Mouse (Mus musculus): Measurements from ENCODE around the gene Cenpp. TPM values are rescaled to one million over a fixed set of nuclear protein-coding genes. Genes with fewer than 3 reads are reported as not detected.

Gene Cenpp
- 7.0 and 9.1 TPM in 2 replicates for polyA plus RNA-seq (2015; fragmentation: Nextera tagmentation; extraction: Ambion mirVana)

DNA sequence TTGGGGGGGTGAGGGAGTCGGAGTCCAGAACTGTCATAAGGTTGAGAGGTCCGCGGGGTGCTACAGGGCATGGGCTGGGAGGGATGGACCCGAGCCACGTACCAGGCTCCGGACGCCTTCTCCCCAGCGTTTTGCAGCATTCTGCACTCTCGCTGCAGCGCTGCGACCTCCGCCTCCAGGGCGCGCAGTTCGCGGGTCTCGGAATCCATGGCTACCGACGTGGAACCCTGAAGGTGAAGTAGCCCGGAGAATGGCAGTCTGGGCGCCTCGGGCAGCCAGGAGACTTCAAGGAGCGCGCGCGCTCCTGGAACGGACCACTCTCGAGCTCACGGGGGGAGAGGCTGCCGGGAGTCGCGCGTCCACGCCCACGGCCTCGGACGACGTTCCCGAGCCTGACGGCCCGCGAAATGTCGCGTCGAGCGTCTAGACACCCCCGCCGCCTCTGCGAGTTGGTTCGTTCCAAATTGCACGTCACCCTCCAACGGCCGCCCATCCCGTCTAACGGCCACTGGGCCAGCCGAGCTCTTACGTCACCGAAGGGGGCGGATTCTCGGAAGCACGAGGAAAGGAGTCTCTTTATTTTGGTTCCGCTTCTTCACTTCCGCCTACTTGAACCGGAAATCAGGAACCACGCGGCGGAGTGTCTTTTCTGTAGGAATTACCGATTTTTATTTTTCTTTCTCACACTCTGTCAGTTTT, at the start of gene Cenpp, which contains the start of gene Nol8:
TSS of gene Cenpp (minus strand) at position 305 of the 699 bp plus-strand sequence.
TSS of gene Nol8 (plus strand) at position 598 of the 699 bp plus-strand sequence.
- WGBS: under 1% methylated on average over 68 of the region's 68 CpGs
- H3K27ac ChIP-seq: no peak within 1 kb of the TSS
- H3K4me1 ChIP-seq (replicated peaks): peaks cover 16% of the 10 kb centered on the region
- ATAC-seq (ENCODE audit: low FRiP score): peak; percentile 100
- H3K27me3 ChIP-seq: no peaks in the 10 kb centered on the region
- peak within 1 kb of the TSS; percentile 73 for H3K9ac ChIP-seq
- no peaks in the 10 kb centered on the region for H3K9me3 ChIP-seq
- peaks cover 7% of the 10 kb centered on the region; the same call in 1 of the 2 replicates for H3K36me3 ChIP-seq
- peak within 1 kb of the TSS; percentile 88 for H3K4me2 ChIP-seq
- peak within 1 kb of the TSS; percentile 79 for H3K4me3 ChIP-seq

GRCm38 (mm10) chr13:49691056-49691455, 38.5 kb upstream of the Cenpp start:
- H3K9me3 ChIP-seq: no peaks in the 10 kb centered on the region
- no peak overlapping the region for H3K27ac ChIP-seq
- H3K36me3 ChIP-seq: peaks cover 58% of the 10 kb centered on the region
- H3K4me3 ChIP-seq: no peak overlapping the region
- H3K27me3 ChIP-seq: no peaks in the 10 kb centered on the region
- H3K9ac ChIP-seq: no peak overlapping the region
- ATAC-seq (ENCODE audit: low FRiP score): no peak
- 98% methylated on average over 5 of the region's 5 CpGs for WGBS
- H3K4me1 ChIP-seq (replicated peaks): no peaks in the 10 kb centered on the region
- no peak overlapping the region for H3K4me2 ChIP-seq

DNA sequence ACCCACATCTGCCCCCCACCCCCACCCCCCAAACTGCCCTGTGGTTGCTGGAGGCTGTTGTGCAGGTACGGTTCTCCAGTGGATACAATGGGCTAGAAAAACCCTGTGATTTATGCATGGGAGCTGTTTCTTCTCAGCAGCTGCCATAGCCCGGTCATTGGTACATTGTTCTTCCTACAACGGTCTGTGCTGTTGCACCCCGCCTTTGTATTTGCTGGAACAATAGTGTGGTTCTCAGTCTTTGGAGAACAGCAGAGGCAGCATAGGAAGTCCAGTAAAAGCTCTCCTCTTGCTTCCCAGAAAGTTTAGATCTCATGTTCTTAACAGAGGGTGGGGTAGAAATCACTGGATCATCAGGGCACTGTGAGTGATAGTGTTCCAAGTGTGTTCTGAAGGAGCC, 31.7 kb upstream of the Cenpp start:
- H3K9ac ChIP-seq: 0 out of 2 replicates have a peak overlapping the region, but pooled peaks have one; percentile 1
- H3K9me3 ChIP-seq: no peaks in the 10 kb centered on the region
- H3K36me3 ChIP-seq: peaks cover 20% of the 10 kb centered on the region
- no peak for ATAC-seq (ENCODE audit: low FRiP score)
- 26% methylated on average over 4 of the region's 4 CpGs for WGBS
- no peak overlapping the region for H3K27ac ChIP-seq
- H3K4me2 ChIP-seq: no peak overlapping the region
- no peaks in the 10 kb centered on the region for H3K27me3 ChIP-seq
- H3K4me1 ChIP-seq (replicated peaks): peaks cover 30% of the 10 kb centered on the region
- no peak overlapping the region for H3K4me3 ChIP-seq

- Histone ChIP-seq H3K27me3 (no peaks in the 10 kb centered on the region), H3K4me1 (replicated peaks) (peaks cover 30% of the 10 kb centered on the region), H3K9ac (peak overlapping the region; percentile 89), H3K4me3 (peak overlapping the region; percentile 89), H3K36me3 (peaks cover 18% of the 10 kb centered on the region), H3K4me2 (peak overlapping the region; percentile 94), H3K27ac (peak overlapping the region; percentile 74), H3K9me3 (no peaks in the 10 kb centered on the region)
- ATAC-seq (ENCODE audit: low FRiP score): no peak; the same call in 1 of the 2 replicates
- WGBS: under 1% methylated on average over 20 of the region's 20 CpGs
These were observed 29.8 kb upstream of the Cenpp start for GRCm38 (mm10) chr13:49682233-49682846.

DNA sequence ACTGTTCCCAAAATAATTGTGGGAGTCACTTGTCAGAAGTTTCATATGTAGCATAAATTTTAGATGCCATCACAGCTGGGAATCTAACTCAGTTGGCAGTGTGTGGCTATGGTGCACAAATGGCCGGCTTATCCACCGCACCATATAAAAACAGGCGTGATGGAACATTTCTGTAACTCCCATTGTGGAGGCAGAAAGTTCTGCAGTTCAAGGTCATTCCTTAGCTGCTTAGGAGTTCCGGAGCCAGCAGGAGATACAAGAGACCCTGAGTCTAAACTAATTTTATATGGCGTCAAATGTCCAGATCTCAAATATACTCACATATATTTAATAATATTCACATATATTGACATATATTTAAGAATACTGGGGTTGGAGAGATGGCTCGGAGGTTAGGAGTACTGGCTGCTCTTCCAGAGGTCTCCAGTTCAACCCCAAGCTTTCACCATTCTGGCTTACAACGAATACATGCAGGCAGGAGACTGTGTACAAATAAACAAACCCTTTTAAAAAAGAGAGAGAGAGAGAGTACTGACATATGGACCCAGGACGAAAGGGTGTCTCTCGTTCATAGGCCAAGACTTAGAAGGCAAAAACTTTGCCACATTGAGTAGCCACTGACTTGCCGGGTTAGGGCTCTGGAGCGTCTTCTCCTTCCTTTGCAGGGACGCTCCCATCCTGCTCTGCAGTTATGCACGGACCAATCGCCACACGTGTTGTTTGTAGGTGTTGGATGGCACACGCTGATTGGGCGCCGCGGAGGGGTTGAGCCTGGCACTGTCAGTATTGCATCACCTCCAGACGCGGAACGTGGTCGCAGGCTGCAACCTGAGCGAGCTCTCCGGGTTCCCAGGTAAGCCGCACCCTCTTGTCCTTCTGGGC, 29.0 kb upstream of the Cenpp start, which contains the start of gene Iars:
TSS of gene Iars (plus strand) at position 750 of the 882 bp plus-strand sequence.
- Histone ChIP-seq H3K27me3 (no peaks in the 10 kb centered on the region), H3K9me3 (no peaks in the 10 kb centered on the region), H3K4me1 (replicated peaks) (peaks cover 30% of the 10 kb centered on the region), H3K36me3 (peaks cover 22% of the 10 kb centered on the region), H3K4me2 (peak within 1 kb of the TSS; percentile 94), H3K27ac (peak within 1 kb of the TSS; percentile 74), H3K4me3 (peak within 1 kb of the TSS; percentile 89), H3K9ac (peak within 1 kb of the TSS; percentile 89)
- peak; percentile 100 for ATAC-seq (ENCODE audit: low FRiP score)
- WGBS: 5% methylated on average over 26 of the region's 26 CpGs

GRCm38 (mm10) chr13:49677793-49678192, 25.2 kb upstream of the Cenpp start:
- ATAC-seq (ENCODE audit: low FRiP score): no peak
- Histone ChIP-seq H3K27ac (no peak overlapping the region), H3K9ac (no peak overlapping the region), H3K4me3 (no peak overlapping the region), H3K27me3 (no peaks in the 10 kb centered on the region), H3K9me3 (no peaks in the 10 kb centered on the region), H3K36me3 (peaks cover 48% of the 10 kb centered on the region), H3K4me2 (no peak overlapping the region), H3K4me1 (replicated peaks) (peaks cover 11% of the 10 kb centered on the region)
- WGBS: 93% methylated on average over 2 of the region's 2 CpGs

DNA sequence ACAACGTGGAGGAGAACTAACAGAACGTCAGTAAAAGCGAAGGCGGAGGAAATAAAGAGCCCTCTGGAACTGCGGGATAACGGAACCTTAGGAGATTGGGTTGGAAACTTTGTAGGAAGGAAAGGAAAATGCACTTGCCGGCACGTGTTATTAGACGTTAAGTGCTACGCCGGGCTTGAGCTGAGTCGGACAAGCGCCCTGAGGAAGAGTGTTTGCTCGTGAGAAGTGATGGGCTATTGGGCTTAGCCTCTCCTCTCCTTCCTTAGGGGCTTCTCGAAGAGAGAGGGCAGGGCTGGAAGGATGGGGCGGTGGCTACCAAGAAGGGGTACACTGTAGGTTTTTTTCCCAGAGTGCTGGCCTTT, 576 bp upstream of the Cenpp start:
- H3K4me3 ChIP-seq: peak overlapping the region; percentile 79
- under 1% methylated on average over 16 of the region's 16 CpGs for WGBS
- H3K4me2 ChIP-seq: peak overlapping the region; percentile 80
- H3K36me3 ChIP-seq: peaks cover 7% of the 10 kb centered on the region; the same call in 1 of the 2 replicates
- H3K9ac ChIP-seq: peak overlapping the region; percentile 73
- no peak overlapping the region for H3K27ac ChIP-seq
- H3K4me1 ChIP-seq (replicated peaks): peaks cover 16% of the 10 kb centered on the region
- no peaks in the 10 kb centered on the region for H3K27me3 ChIP-seq
- ATAC-seq (ENCODE audit: low FRiP score): peak; percentile 88
- no peaks in the 10 kb centered on the region for H3K9me3 ChIP-seq

GRCm38 (mm10) chr13:49651781-49652351, 719 bp downstream of the Cenpp start:
- H3K4me1 ChIP-seq (replicated peaks): peaks cover 16% of the 10 kb centered on the region
- H3K27ac ChIP-seq: no peak overlapping the region
- peak overlapping the region; percentile 79 for H3K4me3 ChIP-seq
- no peaks in the 10 kb centered on the region for H3K9me3 ChIP-seq
- peaks cover 3% of the 10 kb centered on the region; the same call in 1 of the 2 replicates for H3K36me3 ChIP-seq
- H3K9ac ChIP-seq: peak overlapping the region; percentile 68; the same call in 1 of the 2 replicates
- 4% methylated on average over 4 of the region's 4 CpGs for WGBS
- H3K27me3 ChIP-seq: no peaks in the 10 kb centered on the region
- H3K4me2 ChIP-seq: peak overlapping the region; percentile 88
- no peak for ATAC-seq (ENCODE audit: low FRiP score)

- Histone ChIP-seq H3K4me3 (no peak overlapping the region), H3K36me3 (peaks cover under 1% of the 10 kb centered on the region; the same call in 1 of the 2 replicates), H3K27me3 (no peaks in the 10 kb centered on the region), H3K9me3 (no peaks in the 10 kb centered on the region), H3K27ac (no peak overlapping the region), H3K4me2 (no peak overlapping the region), H3K9ac (no peak overlapping the region), H3K4me1 (replicated peaks) (peaks cover 16% of the 10 kb centered on the region)
- 45% methylated on average over 2 of the region's 2 CpGs for WGBS
- no peak for ATAC-seq (ENCODE audit: low FRiP score)
These were observed 1.4 kb downstream of the Cenpp start for GRCm38 (mm10) chr13:49651136-49651535.

DNA sequence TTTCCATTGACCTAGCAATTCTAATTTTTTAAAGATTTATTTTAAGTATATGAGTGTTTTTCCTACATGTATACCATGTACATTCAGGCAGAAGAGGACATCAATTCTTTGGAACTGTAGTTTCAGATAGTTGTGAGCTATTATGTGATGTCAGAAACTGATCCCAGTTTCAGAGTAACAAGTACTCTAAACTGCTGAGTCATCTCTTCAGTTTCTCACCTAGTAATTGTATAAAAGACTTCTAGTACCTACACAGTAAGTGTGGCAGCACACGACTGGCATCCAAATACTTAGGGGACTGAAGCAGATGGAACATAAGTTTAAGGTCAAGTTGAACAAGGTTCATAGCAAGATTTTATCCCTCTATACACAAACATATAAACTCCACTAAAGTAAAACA, 6.6 kb downstream of the Cenpp start:
- ATAC-seq (ENCODE audit: low FRiP score): no peak
- Histone ChIP-seq H3K27ac (no peak overlapping the region), H3K36me3 (no peaks in the 10 kb centered on the region), H3K4me1 (replicated peaks) (no peaks in the 10 kb centered on the region), H3K4me2 (no peak overlapping the region), H3K9ac (no peak overlapping the region), H3K27me3 (no peaks in the 10 kb centered on the region), H3K9me3 (no peaks in the 10 kb centered on the region), H3K4me3 (no peak overlapping the region)
- 83% methylated on average over 1 of the region's 1 CpGs for WGBS

DNA sequence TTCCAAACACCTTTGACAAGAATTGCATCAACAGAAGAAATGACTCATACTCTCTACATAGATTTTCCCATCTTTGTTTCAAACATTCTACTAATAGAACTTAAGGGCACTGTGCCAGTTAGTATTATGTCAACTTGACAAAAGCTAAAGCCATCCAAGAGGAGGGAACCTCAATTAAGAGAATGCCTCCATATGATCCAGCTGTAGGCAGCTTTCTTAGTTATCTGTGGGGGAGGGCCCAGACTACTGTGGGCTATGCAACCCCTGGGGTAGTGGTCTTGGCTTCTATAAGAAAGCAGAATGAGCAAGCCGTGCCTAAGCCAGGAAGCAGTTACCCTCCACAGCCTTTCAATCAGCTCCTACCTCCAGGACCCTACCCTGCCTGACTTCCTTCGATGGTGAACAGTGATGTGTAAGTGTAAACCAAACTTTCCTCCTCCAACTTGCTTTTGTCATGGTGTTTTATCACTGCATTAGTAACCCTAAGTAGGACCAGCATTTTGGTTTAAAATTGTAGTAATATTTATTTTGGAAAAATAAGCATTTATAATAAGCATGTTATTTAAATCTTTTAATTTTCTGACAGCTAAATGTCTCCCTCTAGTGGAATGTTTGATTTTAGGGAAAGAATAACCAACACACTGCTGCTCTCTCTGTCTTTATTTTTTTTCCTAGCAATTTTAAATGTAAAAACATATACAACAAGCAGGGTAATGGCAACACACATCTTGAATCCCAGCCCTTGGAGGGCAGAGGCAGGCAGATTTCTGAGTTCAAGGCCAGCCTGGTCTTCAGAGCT, 7.7 kb downstream of the Cenpp start:
- Histone ChIP-seq H3K36me3 (no peaks in the 10 kb centered on the region), H3K27ac (no peak overlapping the region), H3K27me3 (no peaks in the 10 kb centered on the region), H3K9me3 (no peaks in the 10 kb centered on the region), H3K4me1 (replicated peaks) (no peaks in the 10 kb centered on the region), H3K4me3 (no peak overlapping the region), H3K4me2 (no peak overlapping the region), H3K9ac (no peak overlapping the region)
- ATAC-seq (ENCODE audit: low FRiP score): no peak
- 88% methylated on average over 2 of the region's 2 CpGs for WGBS

Measured in hindbrain, embryonic 13.5 days (tissue).